Mouse (Mus musculus): ENCODE results near the gene Kdr. TPM values are rescaled to one million over a fixed set of nuclear protein-coding genes. Genes with fewer than 3 reads are reported as not detected.

The Kdr gene
- polyA plus RNA-seq, 2 experiments, result 3.8 to 5.2 TPM

GRCm38 (mm10) chr5:75990212-75990611, 12.0 kb upstream of the Kdr start:
- H3K36me3 ChIP-seq (replicated peaks; ENCODE audit: control insufficient read depth, insufficient read depth, low read depth), result no peaks in the 10 kb centered on the region
- H3K9ac ChIP-seq (replicated peaks), result no peak overlapping the region
- no peak for ATAC-seq (ENCODE audit: insufficient read depth)
- no peak overlapping the region for H3K27ac ChIP-seq
- no peak for TF ChIP-seq EP300 (IDR thresholded peaks at IDR 0.05; ENCODE audit: low read depth)
- no peak for TF ChIP-seq CTCF (IDR thresholded peaks at IDR 0.05; ENCODE audit: low read depth)
- H3K9me3 ChIP-seq (ENCODE audit: control insufficient read depth, low read length), result no peaks in the 10 kb centered on the region
- H3K4me3 ChIP-seq (ENCODE audit: insufficient read depth in 1 of 2, low read depth in 2 of 2, low read length in 2 of 2), result no peak overlapping the region
- WGBS (ENCODE audit: insufficient replicate concordance), result 69% methylated on average over 8 of the region's 8 CpGs
- no peaks in the 10 kb centered on the region for H3K4me1 ChIP-seq (replicated peaks; ENCODE audit: control insufficient read depth in 2 of 2, insufficient read depth in 2 of 2, low read length in 1 of 2)
- no peak for DNase-seq (ENCODE audit: low read depth in 3 of 3, low spot score in 3 of 3)
- no peak overlapping the region for H3K4me2 ChIP-seq (ENCODE audit: low read depth)
- no peaks in the 10 kb centered on the region for H3K27me3 ChIP-seq (ENCODE audit: control insufficient read depth, insufficient read depth, low read length)

GRCm38 (mm10) chr5:75987530-75987929, 9.3 kb upstream of the Kdr start:
- Histone ChIP-seq H3K9ac (replicated peaks) (no peak overlapping the region), H3K27me3 (ENCODE audit: control insufficient read depth, insufficient read depth, low read length) (no peaks in the 10 kb centered on the region), H3K27ac (no peak overlapping the region), H3K4me3 (ENCODE audit: insufficient read depth in 1 of 2, low read depth in 2 of 2, low read length in 2 of 2) (no peak overlapping the region), H3K4me2 (ENCODE audit: low read depth) (no peak overlapping the region), H3K4me1 (replicated peaks; ENCODE audit: control insufficient read depth in 2 of 2, insufficient read depth in 2 of 2, low read length in 1 of 2) (no peaks in the 10 kb centered on the region), H3K36me3 (replicated peaks; ENCODE audit: control insufficient read depth, insufficient read depth, low read depth) (no peaks in the 10 kb centered on the region), H3K9me3 (ENCODE audit: control insufficient read depth, low read length) (no peaks in the 10 kb centered on the region)
- 71% methylated on average over 8 of the region's 8 CpGs for WGBS (ENCODE audit: insufficient replicate concordance)
- ATAC-seq (ENCODE audit: insufficient read depth) (no peak), DNase-seq (ENCODE audit: low read depth in 3 of 3, low spot score in 3 of 3) (no peak)
- TF ChIP-seq CTCF (IDR thresholded peaks at IDR 0.05; ENCODE audit: low read depth) (no peak), EP300 (IDR thresholded peaks at IDR 0.05; ENCODE audit: low read depth) (no peak)

DNA sequence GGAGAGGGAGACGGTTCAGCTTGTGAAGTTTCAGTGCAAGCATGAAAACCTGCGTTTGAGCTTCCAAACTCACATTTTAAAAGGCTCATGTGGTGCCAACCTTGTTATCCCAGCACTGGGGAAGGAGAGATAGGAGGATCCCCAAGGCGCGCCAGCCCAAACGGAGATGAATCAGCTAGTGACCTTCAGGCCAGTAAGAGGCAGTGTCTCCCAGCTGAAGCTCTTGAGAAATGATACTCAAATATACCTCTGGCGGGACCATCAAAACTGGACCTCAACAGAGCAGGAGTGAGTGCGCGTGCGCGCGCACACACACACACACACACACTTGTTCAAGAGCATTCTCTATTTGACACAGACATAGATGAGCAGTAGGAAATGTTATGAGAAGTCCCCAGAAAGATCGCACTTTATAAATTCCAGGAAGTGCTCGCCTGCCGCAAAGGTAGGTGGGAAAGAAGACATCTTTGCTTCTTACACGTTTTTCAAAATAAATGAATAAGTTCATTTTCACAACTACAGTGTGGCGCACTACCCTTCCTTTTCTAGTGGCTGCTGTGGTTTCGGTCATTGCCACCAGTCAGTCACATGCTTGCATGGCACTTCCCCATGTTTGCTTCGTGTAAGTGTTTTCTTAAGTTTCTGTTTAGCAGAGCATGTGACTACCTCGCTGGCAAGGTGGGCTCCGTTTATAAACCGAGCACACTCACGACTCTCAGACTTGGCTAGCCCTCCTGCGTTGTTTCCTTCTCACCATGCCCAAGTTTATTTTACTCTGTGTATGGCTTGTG, 2.5 kb upstream of the Kdr start:
- Histone ChIP-seq H3K9me3 (ENCODE audit: control insufficient read depth, low read length) (no peaks in the 10 kb centered on the region), H3K9ac (replicated peaks) (no peak overlapping the region)

GRCm38 (mm10) chr5:75979108-75979507, 850 bp upstream of the Kdr start:
- no peak for ATAC-seq (ENCODE audit: insufficient read depth)
- no peak overlapping the region for H3K27ac ChIP-seq
- TF ChIP-seq CTCF (IDR thresholded peaks at IDR 0.05; ENCODE audit: low read depth) (no peak), EP300 (IDR thresholded peaks at IDR 0.05; ENCODE audit: low read depth) (no peak)
- H3K36me3 ChIP-seq (replicated peaks; ENCODE audit: control insufficient read depth, insufficient read depth, low read depth), result no peaks in the 10 kb centered on the region
- no peak for DNase-seq (ENCODE audit: low read depth in 3 of 3, low spot score in 3 of 3)
- H3K9me3 ChIP-seq (ENCODE audit: control insufficient read depth, low read length), result no peaks in the 10 kb centered on the region
- H3K4me2 ChIP-seq (ENCODE audit: low read depth), result peak overlapping the region; percentile 63
- WGBS (ENCODE audit: insufficient replicate concordance), result 6% methylated on average over 8 of the region's 8 CpGs
- H3K4me1 ChIP-seq (replicated peaks; ENCODE audit: control insufficient read depth in 2 of 2, insufficient read depth in 2 of 2, low read length in 1 of 2), result 0 out of 4 replicates have a peak, but pooled peaks cover 0 to 4% of the 10 kb centered on the region in 2 experiments
- peaks cover 47% of the 10 kb centered on the region for H3K27me3 ChIP-seq (ENCODE audit: control insufficient read depth, insufficient read depth, low read length)
- H3K9ac ChIP-seq (replicated peaks), result no peak overlapping the region
- H3K4me3 ChIP-seq (ENCODE audit: insufficient read depth in 1 of 2, low read depth in 2 of 2, low read length in 2 of 2), result peak overlapping the region; percentile 37 to 53; a peak in 2 of 4 replicates

More for the DNA sequence above, 2.5 kb upstream of the Kdr start:
- Histone ChIP-seq H3K27ac (no peak overlapping the region), H3K4me1 (replicated peaks; ENCODE audit: control insufficient read depth in 2 of 2, insufficient read depth in 2 of 2, low read length in 1 of 2) (0 out of 4 replicates have a peak, but pooled peaks cover 0 to 4% of the 10 kb centered on the region in 2 experiments), H3K4me2 (ENCODE audit: low read depth) (no peak overlapping the region), H3K36me3 (replicated peaks; ENCODE audit: control insufficient read depth, insufficient read depth, low read depth) (no peaks in the 10 kb centered on the region), H3K27me3 (ENCODE audit: control insufficient read depth, insufficient read depth, low read length) (peaks cover 44% of the 10 kb centered on the region), H3K4me3 (ENCODE audit: insufficient read depth in 1 of 2, low read depth in 2 of 2, low read length in 2 of 2) (no peak overlapping the region)
- ATAC-seq (ENCODE audit: insufficient read depth) (no peak), DNase-seq (ENCODE audit: low read depth in 3 of 3, low spot score in 3 of 3) (no peak)
- 45% methylated on average over 23 of the region's 23 CpGs for WGBS (ENCODE audit: insufficient replicate concordance)
- TF ChIP-seq CTCF (IDR thresholded peaks at IDR 0.05; ENCODE audit: low read depth) (no peak), EP300 (IDR thresholded peaks at IDR 0.05; ENCODE audit: low read depth) (no peak)
